Mouse (Mus musculus) urinary bladder, postnatal 25 days (tissue): Measurements from ENCODE around the gene Rfx4.

ENCODE experiments used
- DNase-seq: peaks from one replicate; pipeline ENCODE4 v3.0.0; 2022; ENCODE audit warnings: low spot score

The Rfx4 gene

GRCm38 (mm10) chr10:84815676-84816436, 60.0 kb downstream of the Rfx4 start:
- no peak for DNase-seq

DNA sequence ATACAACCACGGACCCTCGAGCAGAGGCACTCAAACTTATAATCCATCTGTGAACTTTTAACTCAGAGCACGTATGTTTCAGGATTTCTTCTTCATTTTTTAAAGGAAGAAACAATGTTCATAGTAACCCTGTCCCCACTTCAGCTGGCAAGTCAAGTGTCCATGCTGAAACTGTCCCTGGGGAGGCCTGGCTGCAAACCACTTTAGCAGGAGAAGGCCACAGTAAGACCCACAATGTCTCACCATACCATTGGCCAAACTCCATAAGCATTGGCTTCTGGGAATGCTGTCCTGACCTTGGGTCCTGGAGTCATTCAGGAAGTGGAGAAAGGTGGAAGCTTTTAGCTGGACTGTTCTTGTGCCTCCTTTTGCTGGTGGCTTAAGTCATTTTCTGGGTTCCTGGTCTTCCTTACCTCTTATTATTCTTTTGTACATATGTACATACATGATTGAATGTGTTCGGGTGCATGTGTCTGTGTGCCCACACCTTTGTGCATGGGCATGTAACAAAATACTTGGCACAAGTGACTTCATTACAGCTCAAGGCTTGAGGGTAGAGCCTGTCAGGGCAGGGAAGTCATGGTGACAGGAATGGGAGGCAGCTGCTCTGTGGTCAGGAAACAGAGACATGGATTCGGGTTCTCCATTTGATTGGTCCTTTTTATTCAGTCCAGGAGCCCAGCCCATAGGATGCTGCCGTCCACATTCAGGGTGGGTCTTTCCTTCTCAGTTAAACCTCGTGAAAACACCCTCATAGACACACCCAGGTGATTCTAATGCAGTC, 61.4 kb downstream of the Rfx4 start:
- no peak for DNase-seq

DNA sequence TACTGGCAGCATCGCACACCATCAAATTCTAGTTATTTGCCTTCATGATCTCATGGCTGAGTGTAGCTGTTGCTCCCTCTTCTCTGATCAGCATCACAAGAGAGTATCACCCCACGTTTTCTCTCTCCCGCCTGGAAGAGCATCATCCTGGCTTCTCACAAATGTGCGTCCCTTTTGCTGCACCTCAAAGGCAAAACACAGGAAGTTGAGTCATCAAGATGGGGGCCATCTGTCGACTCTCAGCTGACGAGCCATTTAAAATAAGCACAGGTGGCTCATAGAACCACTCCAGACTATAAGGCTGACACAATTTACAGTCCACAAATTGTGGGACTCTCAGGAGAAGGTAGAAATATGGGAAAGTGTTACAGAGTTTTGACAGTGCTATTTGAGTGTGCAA, 63.8 kb downstream of the Rfx4 start:
- DNase-seq, result no peak

DNA sequence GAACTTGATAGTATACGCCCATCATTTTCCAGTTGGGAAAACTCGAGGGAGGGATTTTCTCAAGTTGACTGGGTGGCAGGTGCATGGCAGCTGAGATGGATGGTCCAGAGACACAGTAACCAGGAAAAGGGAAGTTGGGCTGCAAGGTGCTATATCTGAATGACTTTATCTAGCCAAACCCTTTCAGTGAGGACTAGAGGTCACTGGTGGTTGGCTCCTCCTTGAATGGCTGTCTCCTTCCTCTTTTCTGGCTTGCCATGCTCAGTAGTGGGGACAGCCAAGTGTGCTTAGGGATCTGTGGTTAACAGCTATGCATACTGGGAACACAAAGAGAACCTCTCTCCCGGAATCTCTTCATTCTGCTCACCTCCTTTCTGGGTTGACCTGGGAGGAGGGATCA, 64.4 kb downstream of the Rfx4 start:
- no peak for DNase-seq

DNA sequence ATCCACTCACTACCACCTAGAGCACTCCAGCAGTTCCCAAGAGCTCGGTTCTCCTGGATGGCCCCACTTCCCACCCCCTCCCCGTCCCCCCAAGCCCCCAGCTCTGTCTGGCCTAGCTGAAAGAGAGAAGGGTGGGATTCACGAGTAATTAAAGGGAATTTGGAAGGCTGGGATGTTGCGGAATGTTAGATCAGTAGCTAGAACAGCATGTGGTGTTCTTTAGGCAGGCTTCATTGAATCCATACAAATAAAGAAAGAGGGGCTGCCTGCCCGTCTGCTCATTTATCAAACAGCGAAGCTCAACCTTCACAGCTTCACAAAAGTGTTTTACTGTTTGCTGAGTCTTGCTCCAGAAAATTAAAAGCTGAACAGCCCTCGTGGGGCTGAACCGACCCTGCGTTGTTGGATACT, 66.9 kb downstream of the Rfx4 start:
- no peak for DNase-seq

- no peak for DNase-seq
Measured at GRCm38 (mm10) chr10:84823621-84824020, 67.8 kb downstream of the Rfx4 start.

DNA sequence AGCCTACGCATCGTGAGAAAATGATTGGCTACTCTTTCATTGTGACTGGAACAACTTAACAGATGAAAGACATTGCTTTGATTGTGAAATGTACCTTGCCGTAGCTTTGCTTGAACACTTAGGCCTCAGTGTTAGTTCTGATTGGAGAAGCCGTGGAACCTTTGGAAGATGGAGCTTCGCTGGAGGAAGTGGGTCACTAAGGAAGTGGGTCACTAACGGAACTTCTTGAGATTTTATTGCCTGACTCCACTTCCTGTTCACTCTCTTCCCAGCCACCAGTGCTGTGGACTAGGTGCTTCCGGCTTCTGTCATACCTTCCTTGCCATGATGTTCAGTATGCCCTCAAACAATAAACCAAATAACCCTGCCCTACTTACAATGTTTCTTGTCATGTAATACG, 73.1 kb downstream of the Rfx4 start:
- no peak for DNase-seq

- DNase-seq, result no peak
Measured at GRCm38 (mm10) chr10:84835596-84835995, 79.7 kb downstream of the Rfx4 start.

DNA sequence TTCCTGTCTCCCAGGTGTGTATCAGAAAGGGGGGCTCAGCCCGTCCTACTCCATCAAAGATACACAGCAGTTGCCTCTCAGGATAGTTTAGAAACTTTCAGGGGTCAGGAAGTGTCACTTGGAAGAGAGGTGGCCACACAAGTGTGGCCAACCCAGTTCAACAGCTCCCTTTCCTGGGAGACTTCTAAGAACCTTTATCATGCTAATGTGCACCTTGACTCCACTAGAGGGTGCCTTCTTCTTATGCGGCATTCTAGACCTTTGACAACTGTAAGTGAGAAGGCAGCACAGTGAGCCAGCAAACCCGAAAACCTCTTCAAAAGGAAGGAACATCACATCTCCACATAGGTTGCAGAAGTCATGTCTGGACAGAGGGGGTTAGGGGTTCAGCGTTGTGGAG, 80.2 kb downstream of the Rfx4 start:
- DNase-seq, result no peak

- DNase-seq, result no peak
Measured at GRCm38 (mm10) chr10:84837355-84837754, 81.5 kb downstream of the Rfx4 start.

DNA sequence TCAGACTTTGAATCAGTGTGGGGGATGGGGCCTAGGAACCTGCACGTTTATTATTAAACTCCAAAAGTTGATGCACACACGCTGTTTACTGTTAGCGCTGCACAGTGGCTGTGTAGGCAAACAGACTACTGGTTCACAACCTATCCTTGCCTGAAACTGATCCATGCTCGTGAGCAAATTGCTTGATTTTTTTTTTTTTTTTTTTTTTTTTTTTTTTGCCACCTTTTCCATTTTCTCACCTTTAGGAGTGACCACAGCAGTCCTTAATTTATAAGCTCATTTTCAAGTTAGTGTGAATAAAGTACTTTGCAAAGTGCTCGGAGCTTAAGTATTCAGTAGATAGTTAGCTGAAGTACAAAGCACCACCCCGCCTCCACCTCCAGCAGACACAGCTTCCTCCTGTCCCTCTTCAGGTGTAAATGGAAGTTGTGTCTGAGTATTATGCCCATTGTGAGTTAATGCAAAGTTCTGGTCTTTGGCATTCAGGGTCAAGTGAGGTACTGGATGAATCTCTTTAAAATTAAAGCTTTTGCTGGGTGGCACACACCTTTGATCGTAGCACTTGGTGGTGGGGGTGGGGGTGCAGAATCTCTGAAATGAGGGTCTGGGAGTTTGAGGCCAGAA, 83.1 kb downstream of the Rfx4 start:
- no peak for DNase-seq

DNA sequence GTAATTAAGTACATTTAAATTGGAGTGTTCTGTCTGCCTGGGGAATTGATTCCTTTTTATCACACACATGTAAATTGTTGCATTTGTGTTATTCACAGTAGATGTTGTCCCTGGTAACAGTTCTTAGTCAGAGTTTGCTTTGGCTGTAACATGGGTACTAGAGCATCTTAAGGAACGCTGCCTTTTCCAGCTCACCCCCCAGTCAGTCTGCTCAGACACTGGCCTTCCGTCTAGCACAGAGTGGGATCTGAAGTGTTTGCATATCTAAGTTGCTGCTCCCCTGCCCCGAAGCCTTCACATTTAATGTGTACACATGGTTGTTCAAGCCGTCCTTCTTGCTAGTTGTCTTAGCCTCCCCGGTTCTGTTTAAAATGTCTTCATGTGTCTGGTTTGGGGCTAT, 90.8 kb downstream of the Rfx4 start:
- DNase-seq, result no peak

GRCm38 (mm10) chr10:84851981-84852979, 96.4 kb downstream of the Rfx4 start:
- DNase-seq, result peak; percentile 32

DNA sequence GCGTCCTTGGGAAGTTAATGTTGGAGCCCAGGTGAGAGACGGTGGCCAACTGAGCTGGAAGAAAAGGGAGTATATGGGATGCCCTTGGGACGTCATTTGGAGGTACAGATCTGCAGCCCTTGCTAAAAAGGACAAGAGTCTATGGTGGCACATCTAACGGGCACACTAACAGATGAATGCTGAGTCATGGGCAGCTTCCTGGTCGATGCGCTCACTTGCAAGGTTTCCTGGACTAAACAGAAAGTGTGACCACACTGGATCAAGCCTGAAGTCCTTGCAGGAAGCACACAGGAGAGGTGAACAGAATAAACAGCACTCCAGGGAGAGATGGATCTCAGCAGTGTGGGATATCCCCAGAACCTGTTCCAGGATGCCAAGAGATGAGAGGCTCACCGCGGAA, 98.2 kb downstream of the Rfx4 start:
- no peak for DNase-seq

DNA sequence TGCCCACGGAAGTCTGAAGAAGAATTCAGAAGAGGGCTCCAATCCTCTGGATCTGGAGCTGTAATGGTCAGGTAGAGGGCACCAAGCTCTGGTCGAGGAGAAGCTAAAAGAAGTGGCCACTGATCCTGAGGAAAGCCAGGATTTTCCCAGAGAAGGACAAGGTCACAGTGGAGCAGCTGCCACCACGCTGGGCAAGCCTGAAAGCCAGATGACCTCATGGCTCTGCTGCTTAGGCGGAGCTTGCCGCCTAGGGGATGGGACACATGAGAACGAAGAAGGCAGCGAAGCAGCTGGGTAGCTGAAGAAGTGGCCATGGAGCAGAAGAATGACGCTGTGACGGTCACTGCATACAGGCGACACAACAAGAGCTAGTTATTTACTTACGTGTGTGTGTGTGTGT, 99.6 kb downstream of the Rfx4 start:
- DNase-seq, result no peak

DNA sequence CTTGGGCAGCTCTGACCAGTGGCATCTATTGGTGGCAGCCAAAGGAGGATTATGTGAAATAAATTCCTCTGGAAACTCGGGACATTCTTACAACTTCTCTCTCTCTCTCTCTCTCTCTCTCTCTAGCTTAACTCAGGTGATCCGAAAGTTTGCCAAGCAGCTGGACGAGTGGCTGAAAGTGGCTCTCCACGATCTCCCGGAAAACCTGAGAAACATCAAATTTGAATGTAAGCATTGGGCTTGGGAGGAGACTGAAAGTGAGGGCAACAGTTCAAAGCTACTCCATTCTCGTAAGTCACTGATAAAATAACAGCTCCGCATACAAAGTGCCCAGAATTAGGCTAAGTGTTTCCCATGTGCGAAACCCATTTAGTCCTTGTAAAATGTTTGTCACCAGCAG, 102.5 kb downstream of the Rfx4 start:
- no peak for DNase-seq

- DNase-seq, result no peak
Measured at GRCm38 (mm10) chr10:84858806-84859496, 103.1 kb downstream of the Rfx4 start.

- DNase-seq, result no peak
Measured at GRCm38 (mm10) chr10:84859556-84860380, 103.9 kb downstream of the Rfx4 start.

GRCm38 (mm10) chr10:84863488-84863887, 107.6 kb downstream of the Rfx4 start:
- DNase-seq, result no peak

DNA sequence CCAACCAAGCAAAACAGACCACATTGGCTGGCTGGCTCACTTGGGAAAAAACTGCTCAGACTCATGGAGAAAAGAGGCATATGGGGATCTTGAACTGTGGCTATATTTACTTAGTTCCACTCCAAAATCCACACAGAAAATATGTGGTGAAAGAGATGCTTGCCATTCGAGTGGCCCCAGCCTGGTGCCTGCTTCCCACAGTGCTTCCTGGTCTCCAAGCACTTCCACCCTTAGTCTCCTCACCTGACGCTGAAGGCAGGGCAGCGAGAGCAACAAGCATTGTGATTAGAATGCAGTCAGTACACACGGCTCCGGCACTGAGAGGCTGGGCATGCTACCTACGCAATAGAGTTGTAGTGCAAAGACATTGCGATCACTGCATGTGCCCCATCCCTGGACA, 111.7 kb downstream of the Rfx4 start:
- no peak for DNase-seq
